Mouse (Mus musculus) liver, embryonic 14.5 days (tissue): ENCODE data around the gene Dock1.

ENCODE experiments used
- CTCF ChIP-seq: IDR thresholded peaks from 2 replicates; pipeline ENCODE4 v1.5.1; 2016; ENCODE audit warnings: antibody characterized with exemption, low read depth, control low read depth
- EP300 ChIP-seq: IDR thresholded peaks from 2 replicates; pipeline ENCODE4 v1.6.1; 2016; ENCODE audit warnings: antibody characterized with exemption, low read depth

DNA sequence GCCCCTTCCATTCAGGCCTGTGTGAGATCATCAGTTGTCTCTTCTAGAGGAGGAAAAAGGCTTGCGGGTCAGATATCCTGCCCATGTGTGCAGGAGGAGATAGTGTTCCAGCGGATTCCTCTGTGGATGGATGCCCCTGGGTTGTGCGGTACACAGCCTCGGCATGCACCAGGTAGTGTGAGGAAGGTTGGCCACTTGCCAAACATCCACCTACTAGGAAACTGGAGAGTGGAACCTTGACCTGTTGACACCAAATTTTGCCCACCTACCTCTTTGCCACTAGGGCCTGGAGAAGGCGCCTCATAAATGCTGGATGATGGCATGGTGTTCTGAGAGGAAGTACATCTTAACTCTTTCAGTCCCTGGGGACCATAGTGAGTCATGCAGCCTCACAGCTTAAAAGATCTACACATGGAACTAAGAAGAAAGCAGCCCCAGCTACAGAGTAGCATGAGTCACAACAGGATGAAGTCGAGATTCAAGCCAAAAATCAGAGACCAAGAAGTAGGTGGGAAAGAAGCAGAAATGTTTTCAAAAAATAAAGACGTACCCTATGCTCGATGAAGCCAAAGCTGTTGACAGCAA lies 20.1 kb upstream of the Dock1 start:
- TF ChIP-seq CTCF (no peak), EP300 (no peak)
